Mouse (Mus musculus): ENCODE results near the gene Triobp. TPM values are rescaled to one million over a fixed set of nuclear protein-coding genes. Genes with fewer than 3 reads are reported as not detected.

Gene Triobp
- polyA plus RNA-seq, 1 experiment from 2014 or later, result 44.7 TPM

GRCm38 (mm10) chr15:78978875-78979274, 31.4 kb downstream of the Triobp start:
- no peaks in the 10 kb centered on the region for H3K27me3 ChIP-seq
- peaks cover 27% of the 10 kb centered on the region for H3K4me1 ChIP-seq
- H3K27ac ChIP-seq, result 0 out of 2 replicates have a peak overlapping the region, but pooled peaks have one; percentile 40
- H3K4me2 ChIP-seq (replicated peaks), result 0 out of 2 replicates have a peak overlapping the region, but pooled peaks have one; percentile 3
- H3K4me3 ChIP-seq, result no peak overlapping the region
- H3K9ac ChIP-seq, result peak overlapping the region; percentile 43
- no peaks in the 10 kb centered on the region for H3K9me3 ChIP-seq (replicated peaks)
- 0 out of 2 replicates have a peak, but pooled peaks cover 5% of the 10 kb centered on the region for H3K36me3 ChIP-seq
- ATAC-seq (ENCODE audit: low FRiP score), result no peak
- 43% methylated on average over 4 of the region's 4 CpGs for WGBS

- 91% methylated on average over 4 of the region's 4 CpGs for WGBS
- Histone ChIP-seq H3K27me3 (no peaks in the 10 kb centered on the region), H3K4me2 (replicated peaks) (no peak overlapping the region), H3K27ac (no peak overlapping the region), H3K9ac (no peak overlapping the region), H3K9me3 (replicated peaks) (no peaks in the 10 kb centered on the region), H3K4me3 (no peak overlapping the region), H3K4me1 (peaks cover 39% of the 10 kb centered on the region), H3K36me3 (0 out of 2 replicates have a peak, but pooled peaks cover 5% of the 10 kb centered on the region)
- no peak for ATAC-seq (ENCODE audit: low FRiP score)
These were observed 32.6 kb downstream of the Triobp start for GRCm38 (mm10) chr15:78980084-78980483.

- Histone ChIP-seq H3K27ac (peak overlapping the region; percentile 70; the same call in 1 of the 2 replicates), H3K4me2 (replicated peaks) (peak overlapping the region; percentile 83), H3K4me1 (peaks cover 43% of the 10 kb centered on the region), H3K9ac (peak overlapping the region; percentile 73), H3K27me3 (no peaks in the 10 kb centered on the region), H3K36me3 (no peaks in the 10 kb centered on the region), H3K9me3 (replicated peaks) (no peaks in the 10 kb centered on the region), H3K4me3 (peak overlapping the region; percentile 56)
- under 1% methylated on average over 55 of the region's 67 CpGs for WGBS
- ATAC-seq (ENCODE audit: low FRiP score), result peak; percentile 82
These were observed 35.3 kb downstream of the Triobp start for GRCm38 (mm10) chr15:78982658-78983435.

GRCm38 (mm10) chr15:78983436-78984285, 36.1 kb downstream of the Triobp start:
- Histone ChIP-seq H3K4me3 (peak overlapping the region; percentile 56), H3K9me3 (replicated peaks) (no peaks in the 10 kb centered on the region), H3K27me3 (no peaks in the 10 kb centered on the region), H3K9ac (peak overlapping the region; percentile 73), H3K27ac (peak overlapping the region; percentile 70), H3K4me1 (peaks cover 43% of the 10 kb centered on the region), H3K36me3 (0 out of 2 replicates have a peak, but pooled peaks cover 7% of the 10 kb centered on the region), H3K4me2 (replicated peaks) (peak overlapping the region; percentile 83)
- WGBS, result 1% methylated on average over 21 of the region's 21 CpGs
- peak; percentile 53 for ATAC-seq (ENCODE audit: low FRiP score)

GRCm38 (mm10) chr15:78984286-78984778, 36.8 kb downstream of the Triobp start:
- Histone ChIP-seq H3K9me3 (replicated peaks) (no peaks in the 10 kb centered on the region), H3K4me1 (peaks cover 39% of the 10 kb centered on the region), H3K4me2 (replicated peaks) (peak overlapping the region; percentile 83), H3K27me3 (no peaks in the 10 kb centered on the region), H3K9ac (peak overlapping the region; percentile 73), H3K27ac (peak overlapping the region; percentile 40; the same call in 1 of the 2 replicates), H3K36me3 (peaks cover 11% of the 10 kb centered on the region; the same call in 1 of the 2 replicates), H3K4me3 (peak overlapping the region; percentile 56)
- WGBS, result 41% methylated on average over 5 of the region's 5 CpGs
- ATAC-seq (ENCODE audit: low FRiP score), result no peak

GRCm38 (mm10) chr15:78986536-78987220, 39.2 kb downstream of the Triobp start:
- no peaks in the 10 kb centered on the region for H3K9me3 ChIP-seq (replicated peaks)
- WGBS, result 66% methylated on average over 11 of the region's 11 CpGs
- peaks cover 39% of the 10 kb centered on the region for H3K4me1 ChIP-seq
- peaks cover 34% of the 10 kb centered on the region for H3K36me3 ChIP-seq
- H3K27me3 ChIP-seq, result no peaks in the 10 kb centered on the region
- no peak for ATAC-seq (ENCODE audit: low FRiP score)
- no peak overlapping the region for H3K27ac ChIP-seq
- H3K4me3 ChIP-seq, result no peak overlapping the region
- 0 out of 2 replicates have a peak overlapping the region, but pooled peaks have one; percentile 8 for H3K4me2 ChIP-seq (replicated peaks)
- no peak overlapping the region for H3K9ac ChIP-seq

GRCm38 (mm10) chr15:78988499-78988971, 41.0 kb downstream of the Triobp start:
- no peak overlapping the region for H3K4me3 ChIP-seq
- no peak overlapping the region for H3K27ac ChIP-seq
- peaks cover 28% of the 10 kb centered on the region for H3K4me1 ChIP-seq
- WGBS, result 65% methylated on average over 14 of the region's 14 CpGs
- no peak overlapping the region for H3K4me2 ChIP-seq (replicated peaks)
- H3K9me3 ChIP-seq (replicated peaks), result no peaks in the 10 kb centered on the region
- peaks cover 52% of the 10 kb centered on the region for H3K36me3 ChIP-seq
- ATAC-seq (ENCODE audit: low FRiP score), result peak; percentile 49; the same call in 1 of the 2 replicates
- no peak overlapping the region for H3K9ac ChIP-seq
- no peaks in the 10 kb centered on the region for H3K27me3 ChIP-seq

GRCm38 (mm10) chr15:78989152-78990092, 41.9 kb downstream of the Triobp start:
- no peaks in the 10 kb centered on the region for H3K9me3 ChIP-seq (replicated peaks)
- no peak overlapping the region for H3K9ac ChIP-seq
- H3K4me1 ChIP-seq, result peaks cover 20% of the 10 kb centered on the region
- peaks cover 61% of the 10 kb centered on the region for H3K36me3 ChIP-seq
- WGBS, result 89% methylated on average over 14 of the region's 14 CpGs
- no peak for ATAC-seq (ENCODE audit: low FRiP score)
- H3K27me3 ChIP-seq, result no peaks in the 10 kb centered on the region
- no peak overlapping the region for H3K27ac ChIP-seq
- no peak overlapping the region for H3K4me3 ChIP-seq
- H3K4me2 ChIP-seq (replicated peaks), result no peak overlapping the region

GRCm38 (mm10) chr15:78990093-78990463, 42.6 kb downstream of the Triobp start:
- Histone ChIP-seq H3K4me3 (no peak overlapping the region), H3K9ac (no peak overlapping the region), H3K27me3 (no peaks in the 10 kb centered on the region), H3K4me1 (peaks cover 13% of the 10 kb centered on the region), H3K9me3 (replicated peaks) (no peaks in the 10 kb centered on the region), H3K36me3 (peaks cover 66% of the 10 kb centered on the region), H3K27ac (no peak overlapping the region), H3K4me2 (replicated peaks) (no peak overlapping the region)
- 97% methylated on average over 9 of the region's 9 CpGs for WGBS
- ATAC-seq (ENCODE audit: low FRiP score), result no peak

- Histone ChIP-seq H3K4me1 (peaks cover 13% of the 10 kb centered on the region), H3K9me3 (replicated peaks) (no peaks in the 10 kb centered on the region), H3K27ac (no peak overlapping the region), H3K4me2 (replicated peaks) (no peak overlapping the region), H3K27me3 (no peaks in the 10 kb centered on the region), H3K36me3 (peaks cover 75% of the 10 kb centered on the region), H3K4me3 (no peak overlapping the region), H3K9ac (no peak overlapping the region)
- ATAC-seq (ENCODE audit: low FRiP score), result no peak
- 95% methylated on average over 25 of the region's 25 CpGs for WGBS
These were observed 43.5 kb downstream of the Triobp start for GRCm38 (mm10) chr15:78990970-78991525.
